Mouse (Mus musculus): ENCODE results near the gene Gstm1. TPM values are rescaled to one million over a fixed set of nuclear protein-coding genes. Genes with fewer than 3 reads are reported as not detected.

The Gstm1 gene
- polyA plus RNA-seq, 1 experiment from 2014 or later, result 415 TPM

- WGBS (ENCODE audit: insufficient replicate concordance), result 29% methylated on average over 5 of the region's 5 CpGs
- 0 out of 2 replicates have a peak, but pooled peaks have one; percentile 18 for ATAC-seq (ENCODE audit: insufficient read depth)
- Histone ChIP-seq H3K4me1 (replicated peaks) (peaks cover 24% of the 10 kb centered on the region), H3K4me2 (peak overlapping the region; percentile 32; the same call in 1 of the 2 replicates), H3K27ac (replicated peaks) (no peak overlapping the region), H3K9ac (no peak overlapping the region), H3K27me3 (no peaks in the 10 kb centered on the region), H3K36me3 (replicated peaks) (no peaks in the 10 kb centered on the region), H3K4me3 (replicated peaks) (no peak overlapping the region), H3K9me3 (replicated peaks) (no peaks in the 10 kb centered on the region)
Observed at GRCm38 (mm10) chr3:107964656-107965308, 53.0 kb downstream of the Gstm1 start.

- H3K4me3 ChIP-seq (replicated peaks), result no peak overlapping the region
- H3K36me3 ChIP-seq (replicated peaks), result no peaks in the 10 kb centered on the region
- H3K27me3 ChIP-seq, result no peaks in the 10 kb centered on the region
- H3K27ac ChIP-seq (replicated peaks), result no peak overlapping the region
- ATAC-seq (ENCODE audit: insufficient read depth), result peak; percentile 42; the same call in 1 of the 2 replicates
- peaks cover 20% of the 10 kb centered on the region for H3K4me1 ChIP-seq (replicated peaks)
- WGBS (ENCODE audit: insufficient replicate concordance), result 25% methylated on average over 4 of the region's 4 CpGs
- no peaks in the 10 kb centered on the region for H3K9me3 ChIP-seq (replicated peaks)
- no peak overlapping the region for H3K9ac ChIP-seq
- no peak overlapping the region; the same call in 1 of the 2 replicates for H3K4me2 ChIP-seq
Observed at GRCm38 (mm10) chr3:107964026-107964425, 53.7 kb downstream of the Gstm1 start.

Other genes starting within 250 kb of the Gstm1 start
- 0.20 TPM in 1 of 2 replicates, not detected in the other for gene Eps8l3, start 140.7 kb downstream of the Gstm1 start, polyA plus RNA-seq (2015; fragmentation: Nextera tagmentation; extraction: Ambion mirVana)
- 158 and 174 TPM in 2 replicates for gene Gstm5, start 122.2 kb downstream of the Gstm1 start, polyA plus RNA-seq (2015; fragmentation: Nextera tagmentation; extraction: Ambion mirVana)
- 28.8 and 38.6 TPM in 2 replicates for gene Gstm7, start 86.2 kb downstream of the Gstm1 start, polyA plus RNA-seq (2015; fragmentation: Nextera tagmentation; extraction: Ambion mirVana)
- 17.2 TPM in 2 replicates for gene Gstm6, start 74.2 kb downstream of the Gstm1 start, polyA plus RNA-seq (2015; fragmentation: Nextera tagmentation; extraction: Ambion mirVana)
- gene Gstm3, start 48.7 kb downstream of the Gstm1 start, polyA plus RNA-seq (2015; fragmentation: Nextera tagmentation; extraction: Ambion mirVana), result 14.9 and 15.4 TPM in 2 replicates
- 6.3 and 7.1 TPM in 2 replicates for gene Gstm2, start 31.5 kb downstream of the Gstm1 start, polyA plus RNA-seq (2015; fragmentation: Nextera tagmentation; extraction: Ambion mirVana)
- gene Gstm4, start 26.9 kb upstream of the Gstm1 start, polyA plus RNA-seq (2015; fragmentation: Nextera tagmentation; extraction: Ambion mirVana), result 18.5 and 19.1 TPM in 2 replicates
- 63.7 and 76.6 TPM in 2 replicates for gene Ampd2, start 68.7 kb upstream of the Gstm1 start, polyA plus RNA-seq (2015; fragmentation: Nextera tagmentation; extraction: Ambion mirVana)
- gene Gnat2, start 74.8 kb upstream of the Gstm1 start, polyA plus RNA-seq (2015; fragmentation: Nextera tagmentation; extraction: Ambion mirVana), result 2.7 and 3.8 TPM in 2 replicates
- gene Gnai3, start 128.2 kb upstream of the Gstm1 start, polyA plus RNA-seq (2015; fragmentation: Nextera tagmentation; extraction: Ambion mirVana), result 63.4 and 66.5 TPM in 2 replicates
- gene Gpr61, start 136.9 kb upstream of the Gstm1 start, polyA plus RNA-seq (2015; fragmentation: Nextera tagmentation; extraction: Ambion mirVana), result 0.02 TPM in 1 of 2 replicates, not detected in the other
- gene Amigo1, start 168.4 kb upstream of the Gstm1 start, polyA plus RNA-seq (2015; fragmentation: Nextera tagmentation; extraction: Ambion mirVana), result 0.75 and 1.1 TPM in 2 replicates
- 2.2 TPM in 2 replicates for gene Cyb561d1, start 183.2 kb upstream of the Gstm1 start, polyA plus RNA-seq (2015; fragmentation: Nextera tagmentation; extraction: Ambion mirVana)
- gene Atxn7l2, start 193.0 kb upstream of the Gstm1 start, polyA plus RNA-seq (2015; fragmentation: Nextera tagmentation; extraction: Ambion mirVana), result 2.0 and 2.6 TPM in 2 replicates
- gene Sypl2, start 208.7 kb upstream of the Gstm1 start, polyA plus RNA-seq (2015; fragmentation: Nextera tagmentation; extraction: Ambion mirVana), result 0.39 and 0.78 TPM in 2 replicates
- gene Psma5, start 239.0 kb upstream of the Gstm1 start, polyA plus RNA-seq (2015; fragmentation: Nextera tagmentation; extraction: Ambion mirVana), result 151 and 152 TPM in 2 replicates